Mouse (Mus musculus): Measurements from ENCODE around the gene Prr15.

Gene Prr15

DNA sequence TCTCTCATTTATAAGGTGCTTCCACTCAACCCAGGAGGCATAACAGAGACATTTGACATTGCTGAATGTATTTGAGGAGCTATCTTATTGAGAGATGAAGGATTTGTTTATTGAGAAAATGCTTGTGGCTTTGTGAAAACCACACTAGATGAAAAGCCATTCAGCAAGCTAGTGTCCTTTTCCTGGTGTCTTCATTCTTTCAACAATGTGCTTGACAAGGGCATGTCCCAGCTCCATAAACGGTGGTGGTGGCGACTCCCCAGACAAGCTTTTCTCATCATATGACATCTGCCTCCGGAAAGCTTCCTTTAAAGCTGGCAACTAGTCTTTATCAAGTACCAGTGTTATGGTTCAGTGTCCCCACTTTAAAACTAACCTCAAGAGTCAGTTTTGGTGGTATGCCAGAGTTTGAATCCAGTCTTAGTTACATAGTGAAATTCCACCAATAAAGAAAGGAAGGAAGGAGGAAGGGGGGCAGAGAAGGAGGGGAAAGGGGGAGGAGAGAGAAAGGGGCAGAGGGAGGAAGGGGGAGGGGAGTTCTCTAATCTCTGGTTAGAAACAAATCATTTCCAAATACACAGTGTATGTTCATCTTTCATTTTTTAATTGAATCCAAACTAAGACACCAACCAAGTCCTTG lies at the start of gene Prr15:
TSS of gene Prr15 (plus strand) at position 590 of the 640 bp plus-strand sequence.
- DNase-seq (ENCODE audit: low read depth), result no peak

DNA sequence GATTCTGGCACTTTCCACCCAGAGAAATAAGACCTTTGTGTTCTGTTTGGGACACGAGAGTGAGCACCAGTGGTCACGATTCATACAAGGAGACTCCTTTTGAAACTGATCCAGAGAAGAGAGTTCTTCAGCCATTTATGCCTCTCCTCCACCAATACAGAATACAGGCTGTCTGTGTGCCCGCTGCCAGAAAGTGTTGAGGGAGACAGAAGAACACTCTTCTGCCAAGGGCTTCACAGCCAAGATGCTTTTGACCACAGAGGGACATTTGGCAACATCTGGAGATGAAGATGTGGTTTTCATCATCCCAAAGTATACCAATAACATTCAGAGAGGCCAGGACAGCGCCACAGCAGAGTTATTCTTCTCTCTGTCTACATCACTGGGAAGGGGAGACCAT lies 48.4 kb upstream of the Prr15 start:
- DNase-seq (ENCODE audit: low read depth), result no peak

DNA sequence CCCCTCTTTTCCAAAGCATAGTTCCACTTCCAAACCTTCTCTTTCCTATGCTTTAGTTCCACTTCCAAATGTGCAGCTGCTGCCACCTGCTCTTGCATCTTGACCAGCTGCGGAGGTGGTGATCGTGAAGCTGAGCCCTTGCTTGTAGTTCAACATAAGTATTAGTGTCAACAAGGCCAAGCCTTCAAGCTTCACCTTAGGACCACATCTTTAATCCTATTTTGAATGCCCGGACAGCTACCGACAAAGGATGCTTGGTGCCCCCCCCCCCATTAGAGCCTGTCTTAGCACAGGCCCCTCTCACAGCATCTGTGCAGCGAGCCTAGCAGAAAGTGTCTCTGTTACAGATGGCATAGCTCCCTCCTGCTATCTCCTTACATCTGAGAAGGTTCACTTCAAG lies 47.8 kb upstream of the Prr15 start:
- no peak for DNase-seq (ENCODE audit: low read depth)

DNA sequence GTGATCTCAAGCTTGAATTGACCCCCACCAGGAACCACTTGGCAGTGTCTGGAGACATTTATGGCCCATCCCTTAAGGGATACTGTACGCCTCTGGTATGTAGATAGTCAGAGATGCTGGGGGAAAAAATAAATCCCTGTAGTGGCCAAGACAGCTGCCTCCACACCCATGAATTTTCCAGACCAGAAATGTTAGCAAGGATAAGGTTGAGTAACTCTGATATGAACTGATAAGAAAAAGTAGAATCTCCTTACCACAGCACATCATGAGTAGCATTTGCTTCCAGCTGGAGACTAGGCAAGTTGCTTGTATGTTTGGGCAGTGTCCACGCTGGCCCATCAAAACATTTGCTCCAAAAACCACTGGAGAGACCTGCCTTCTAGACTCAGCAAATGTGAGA lies 47.0 kb upstream of the Prr15 start:
- no peak for DNase-seq (ENCODE audit: low read depth)

DNA sequence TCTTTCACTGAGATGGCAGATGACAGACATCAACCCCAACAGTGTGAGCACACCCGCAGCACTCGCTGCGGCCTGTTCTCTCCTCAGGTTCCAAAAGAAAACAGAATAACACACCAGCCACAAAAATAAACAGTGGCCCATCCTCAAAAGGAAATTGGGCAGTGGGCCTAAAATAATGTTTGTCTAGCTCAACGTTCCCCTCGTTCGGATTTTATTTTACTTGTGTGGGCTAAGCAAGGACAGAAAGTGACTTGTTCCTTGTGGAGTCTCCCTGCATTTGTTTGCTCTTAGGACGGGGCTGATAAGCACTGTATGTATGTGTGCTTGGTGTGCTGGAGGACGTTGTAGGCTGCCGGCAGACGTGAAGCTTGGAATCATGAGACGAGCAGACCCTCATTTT lies 46.2 kb upstream of the Prr15 start:
- no peak for DNase-seq (ENCODE audit: low read depth)

DNA sequence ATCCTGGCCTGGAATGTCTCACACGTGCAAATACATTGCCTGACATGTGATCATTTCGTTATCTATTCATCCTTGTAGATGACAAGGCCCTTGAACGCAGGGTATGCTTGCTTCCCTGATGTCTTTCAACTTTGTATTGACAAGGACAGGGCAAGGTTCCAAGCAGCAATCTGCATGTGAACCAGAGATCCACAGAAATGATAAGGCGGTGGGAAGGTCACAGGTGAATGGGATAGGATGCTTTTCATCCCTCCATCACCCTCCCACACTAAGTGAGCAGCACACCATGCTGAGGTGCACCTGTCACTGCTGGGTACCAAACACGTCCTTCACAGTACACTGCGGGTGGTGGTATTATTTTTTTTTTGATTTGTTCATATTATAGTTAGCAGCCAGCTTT lies 45.4 kb upstream of the Prr15 start:
- no peak for DNase-seq (ENCODE audit: low read depth)

DNA sequence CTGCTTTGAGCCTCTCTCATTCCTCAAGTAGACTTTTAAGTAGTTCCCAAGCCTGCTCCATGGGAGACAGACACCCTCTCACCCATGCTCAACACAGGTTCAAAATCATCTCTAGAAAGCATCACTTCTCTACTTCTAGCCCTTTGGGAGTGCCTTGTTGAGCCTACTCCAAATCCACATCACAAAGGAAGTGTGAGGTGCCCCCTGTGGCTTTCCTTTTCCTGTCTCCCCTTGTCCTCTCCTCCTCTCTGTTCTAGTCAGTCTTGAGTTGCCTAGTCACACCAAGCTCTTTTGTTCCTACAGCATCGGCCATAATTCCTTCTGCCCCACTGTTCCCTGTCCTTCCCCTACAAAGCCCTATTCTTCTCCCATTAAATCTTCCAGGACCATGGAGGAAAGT lies 42.3 kb upstream of the Prr15 start:
- no peak for DNase-seq (ENCODE audit: low read depth)

DNA sequence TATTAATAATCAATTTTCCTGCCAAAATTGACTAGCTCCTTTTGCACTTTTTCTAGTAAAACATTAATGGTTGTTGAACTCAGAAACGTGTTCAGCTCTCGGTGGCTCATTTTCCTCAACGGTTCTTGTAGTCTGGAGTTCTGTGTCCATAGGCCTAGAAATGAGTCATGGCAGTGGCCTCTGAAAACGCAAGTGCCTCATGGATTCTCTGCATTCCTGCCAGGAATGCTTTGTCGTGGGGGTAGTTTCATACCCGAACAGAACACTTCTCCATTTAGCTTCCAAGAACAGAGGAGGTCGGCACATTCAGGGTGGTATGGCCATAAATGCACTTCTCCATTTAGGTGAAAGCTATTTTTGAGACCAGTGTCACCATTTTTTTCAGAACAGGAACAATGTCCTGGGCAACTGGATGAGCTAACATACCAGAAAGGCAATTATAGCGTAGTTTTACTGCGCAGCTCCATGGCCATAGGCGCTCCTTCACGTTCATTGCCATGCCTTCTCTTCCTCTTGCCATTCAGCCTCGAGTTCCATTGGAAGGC lies 41.4 kb upstream of the Prr15 start:
- DNase-seq (ENCODE audit: low read depth), result no peak

DNA sequence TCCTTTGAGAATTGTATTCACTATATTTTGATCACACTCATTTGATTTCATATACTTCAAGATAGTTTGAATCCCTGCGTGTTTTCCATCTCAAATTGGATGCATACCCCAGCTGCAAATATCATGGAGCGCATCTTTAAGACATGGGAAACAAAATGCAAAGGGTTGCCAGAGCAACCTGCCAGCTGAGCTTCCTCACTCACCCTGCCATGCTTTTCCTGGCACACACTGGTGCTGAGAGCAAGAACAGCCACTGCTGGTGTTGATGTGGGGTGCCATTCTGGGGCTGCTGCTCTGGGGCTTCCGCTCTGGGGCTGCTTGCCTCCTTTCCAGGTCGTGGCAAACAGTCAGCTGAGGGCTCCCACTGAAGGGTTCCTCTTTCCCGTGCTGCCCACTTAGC lies 38.8 kb upstream of the Prr15 start:
- no peak for DNase-seq (ENCODE audit: low read depth)

DNA sequence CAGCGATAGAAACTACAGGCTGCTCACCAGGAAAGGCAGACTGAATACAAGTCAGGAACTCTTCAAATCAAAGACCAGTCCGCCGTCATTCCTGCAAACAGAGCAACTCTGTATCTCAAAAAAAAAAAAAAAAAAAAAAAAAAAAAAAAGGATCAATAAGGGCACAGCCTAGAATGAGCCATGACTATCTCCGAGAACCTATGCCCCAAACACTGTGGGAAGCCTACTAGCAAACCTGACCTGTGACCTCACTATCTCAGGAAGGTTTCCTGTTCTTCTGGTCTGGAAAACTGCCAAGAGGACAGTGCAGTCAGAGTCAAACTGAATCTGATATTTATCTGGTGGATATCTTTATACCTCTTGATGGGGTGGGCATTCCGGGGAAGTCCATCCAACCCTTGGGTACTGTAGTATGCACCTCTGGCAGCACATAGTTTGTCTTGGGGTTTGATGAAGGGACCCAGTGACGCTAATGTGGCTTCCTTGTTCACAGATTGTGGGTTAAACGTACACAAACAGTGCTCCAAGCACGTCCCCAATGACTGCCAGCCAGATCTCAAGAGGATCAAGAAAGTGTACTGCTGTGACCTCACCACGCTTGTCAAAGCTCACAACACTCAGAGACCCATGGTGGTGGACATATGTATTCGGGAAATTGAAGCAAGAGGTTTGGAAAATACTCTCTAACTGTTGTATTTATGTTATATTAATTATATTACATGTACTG lies 35.7 kb upstream of the Prr15 start:
- no peak for DNase-seq (ENCODE audit: low read depth)

DNA sequence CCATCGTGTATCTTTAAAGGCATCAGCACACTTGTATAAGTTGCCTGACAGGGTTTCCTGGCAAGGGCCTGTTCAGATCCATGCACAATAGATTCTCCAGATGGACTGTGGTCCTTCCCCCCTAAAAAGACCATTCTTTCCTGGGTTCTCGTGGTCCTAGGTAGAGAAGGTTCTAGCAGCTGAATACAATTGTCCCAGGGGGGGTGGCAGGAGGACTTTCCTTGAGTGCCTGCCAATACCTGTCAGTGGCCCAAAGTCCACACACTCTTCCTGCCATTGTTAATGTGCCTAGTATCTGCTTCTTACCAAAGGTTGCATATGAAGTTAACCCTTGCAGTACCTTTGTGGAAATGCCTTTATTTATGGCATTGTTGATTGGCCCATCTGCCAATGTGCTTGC lies 28.4 kb upstream of the Prr15 start:
- DNase-seq (ENCODE audit: low read depth), result no peak

DNA sequence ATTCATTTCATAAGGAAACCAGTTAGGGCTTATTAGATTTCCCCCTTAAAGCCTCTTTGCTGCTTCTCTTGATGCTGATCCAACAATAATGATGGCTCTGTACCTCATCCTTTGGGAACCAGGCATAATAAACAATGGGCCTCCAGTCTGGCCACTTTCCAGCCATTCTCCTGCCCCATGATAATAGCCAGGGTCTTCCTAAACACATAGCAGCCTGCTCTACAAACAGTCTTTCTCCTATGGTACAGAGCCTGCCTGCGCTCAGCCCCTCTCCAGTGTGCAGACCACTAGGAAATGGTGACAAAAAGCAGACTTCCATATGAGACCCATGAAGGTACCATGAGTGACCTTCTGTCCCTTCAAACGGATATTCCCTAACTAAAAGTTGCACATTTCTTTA lies 26.2 kb upstream of the Prr15 start:
- no peak for DNase-seq (ENCODE audit: low read depth)

DNA sequence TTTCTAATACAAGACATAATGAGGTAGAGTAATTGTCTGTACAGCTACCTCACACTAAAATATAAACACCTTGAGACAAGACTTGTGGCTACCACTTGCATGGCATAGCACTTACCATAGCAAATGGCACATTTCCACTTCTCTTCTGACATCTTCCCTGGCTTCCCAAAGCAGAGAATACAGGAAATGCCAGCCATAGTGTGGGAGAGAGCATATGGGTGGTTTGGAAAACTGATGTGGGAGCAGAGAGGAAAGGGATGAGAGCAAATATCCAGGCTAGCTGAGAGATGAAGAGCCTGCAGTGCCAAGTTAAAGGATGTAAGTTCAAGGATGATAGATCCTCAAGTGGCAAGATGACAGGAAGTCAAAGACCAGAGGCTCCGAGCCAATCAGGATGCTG lies 19.9 kb upstream of the Prr15 start:
- no peak for DNase-seq (ENCODE audit: low read depth)

DNA sequence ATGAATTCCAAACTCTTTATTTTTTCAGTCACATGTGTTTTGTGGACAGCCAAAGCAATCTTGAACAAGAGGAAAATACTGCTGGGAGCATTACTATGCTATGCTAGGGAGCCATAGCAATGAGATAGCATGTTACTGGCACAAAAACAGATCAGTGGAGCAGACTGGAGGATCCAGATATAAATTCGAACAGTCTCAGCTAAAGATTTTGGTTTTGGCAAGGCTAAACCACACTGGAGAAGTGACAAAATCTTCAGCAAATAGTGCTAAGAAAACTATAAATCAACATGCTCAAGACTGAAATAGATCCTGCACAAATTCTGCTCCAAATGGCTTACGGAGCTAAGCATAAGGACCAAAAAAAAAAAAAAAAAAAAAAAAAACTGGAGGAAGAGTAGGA lies 12.6 kb upstream of the Prr15 start:
- no peak for DNase-seq (ENCODE audit: low read depth)

DNA sequence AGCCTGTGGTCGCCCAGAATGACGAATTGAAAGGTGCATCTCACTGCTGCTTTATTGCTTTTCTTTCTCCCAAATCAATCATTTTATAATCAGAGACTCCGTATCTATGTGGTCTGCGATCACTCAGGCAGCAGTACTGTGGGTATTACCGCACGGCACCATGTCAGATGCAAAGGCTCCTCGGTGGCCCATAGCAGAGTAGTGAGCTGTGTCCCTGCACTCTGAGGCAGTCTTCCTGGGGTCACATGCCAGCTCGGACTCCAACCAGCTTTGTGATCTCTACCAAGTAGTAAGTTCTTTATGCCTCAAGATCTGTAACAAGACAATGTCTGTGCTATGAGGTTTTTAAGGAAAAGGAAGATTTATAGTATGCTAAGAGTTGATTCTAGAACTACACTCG lies 7.0 kb upstream of the Prr15 start:
- DNase-seq (ENCODE audit: low read depth), result no peak

DNA sequence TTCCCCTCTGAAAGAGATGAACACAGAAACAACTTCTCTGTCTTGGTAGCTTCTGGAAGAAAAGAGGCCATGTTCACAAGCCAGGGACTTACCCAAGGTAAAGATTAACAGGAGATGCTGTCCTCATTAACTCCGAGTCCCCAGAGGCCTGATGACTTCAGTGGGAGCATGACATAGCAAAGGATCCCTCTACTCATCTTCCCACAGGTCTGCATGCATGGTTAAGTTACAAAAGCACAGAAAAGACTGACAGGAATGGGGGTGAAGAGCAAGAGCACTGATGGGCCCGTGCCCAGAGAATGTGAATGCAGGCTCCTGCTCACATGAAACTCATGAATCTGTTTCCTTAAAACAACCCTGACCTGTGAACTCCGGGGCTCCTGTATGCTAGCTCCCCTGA lies 6.4 kb upstream of the Prr15 start:
- DNase-seq (ENCODE audit: low read depth), result no peak

DNA sequence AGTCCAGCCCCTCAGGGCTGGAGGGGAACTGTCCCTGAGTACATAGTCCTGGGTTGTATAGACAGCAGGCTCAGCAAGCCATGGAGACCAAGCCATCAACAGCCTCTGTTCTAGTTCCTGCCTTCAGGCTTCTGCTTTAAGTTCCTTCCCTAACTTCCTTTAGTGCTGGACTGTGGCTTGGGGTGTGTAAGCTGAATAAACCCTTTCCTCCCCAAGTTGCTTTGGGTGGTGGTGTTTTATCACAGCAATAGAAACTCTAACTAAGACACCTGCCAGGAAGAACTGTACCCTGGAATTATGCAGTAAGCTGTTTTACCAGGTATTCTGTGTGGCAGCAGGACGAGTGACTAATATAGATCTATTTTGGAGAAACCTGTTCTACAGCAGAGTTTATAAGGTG lies 5.4 kb upstream of the Prr15 start:
- no peak for DNase-seq (ENCODE audit: low read depth)

DNA sequence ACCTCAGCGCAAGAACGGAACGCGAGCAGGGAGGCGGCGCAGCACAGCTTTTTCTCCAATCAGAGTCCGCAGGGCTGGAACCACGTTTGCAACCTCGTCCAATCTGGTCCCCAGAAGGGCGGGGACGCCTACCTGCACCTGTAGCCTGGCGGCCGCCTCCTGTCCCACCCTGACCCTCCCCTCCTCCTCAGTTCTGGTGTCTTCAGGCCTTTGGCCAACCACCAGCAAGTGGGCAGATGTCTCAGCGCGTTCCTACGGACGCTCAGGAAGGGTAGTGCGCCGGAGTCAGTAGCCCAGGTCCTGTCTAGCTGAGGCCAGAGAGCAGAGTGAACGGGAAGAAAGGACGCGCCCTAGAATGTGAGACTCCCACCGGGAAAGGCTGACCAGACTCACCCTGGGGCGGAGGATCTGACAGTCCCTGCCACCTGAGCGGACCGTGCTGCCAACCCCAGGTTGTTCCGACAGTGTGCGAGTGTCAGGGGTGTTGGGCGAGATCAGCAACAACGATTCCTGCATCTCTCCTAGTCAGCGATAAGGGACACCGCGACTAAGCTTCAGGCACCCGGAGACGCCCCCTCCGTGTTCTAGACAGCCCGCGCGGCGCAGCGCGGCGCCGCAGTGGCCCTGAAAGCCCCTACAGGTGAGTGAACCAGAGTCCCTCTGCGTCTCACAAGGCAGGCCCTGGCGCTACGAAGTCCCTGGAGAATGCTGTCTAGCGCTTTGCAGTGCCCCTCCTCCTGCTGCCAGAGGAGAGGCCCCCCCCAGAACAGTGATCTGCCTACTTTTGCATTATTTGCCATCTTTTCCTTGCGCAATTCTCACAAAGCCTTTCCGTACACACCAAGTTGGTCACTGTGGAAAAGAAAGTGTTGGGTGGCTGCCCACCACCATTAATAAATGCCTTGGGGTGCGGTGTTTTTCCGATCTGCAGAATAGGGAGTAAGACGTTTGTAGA lies 1.3 kb downstream of the Prr15 start:
- peak; percentile 5 for DNase-seq (ENCODE audit: low read depth)

DNA sequence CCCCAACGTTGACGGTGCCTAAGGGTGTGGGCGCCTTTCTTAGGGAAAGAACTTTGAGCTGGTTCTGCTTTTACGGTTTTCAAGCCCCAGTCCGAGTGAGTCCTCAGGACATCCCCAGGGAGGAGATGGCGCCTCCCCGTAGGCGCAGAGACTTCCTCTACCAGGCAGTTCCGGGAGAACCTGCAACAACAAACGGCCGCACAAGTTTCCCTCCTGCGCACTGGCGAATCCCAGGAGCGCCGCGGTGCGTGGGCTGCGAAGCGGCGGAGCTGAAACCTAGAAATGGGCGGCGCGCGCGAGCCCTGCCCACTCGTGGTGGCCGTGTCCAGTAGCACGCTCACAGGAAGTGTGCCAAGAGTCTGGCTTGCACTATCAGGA lies 2.0 kb downstream of the Prr15 start:
- no peak for DNase-seq (ENCODE audit: low read depth)

DNA sequence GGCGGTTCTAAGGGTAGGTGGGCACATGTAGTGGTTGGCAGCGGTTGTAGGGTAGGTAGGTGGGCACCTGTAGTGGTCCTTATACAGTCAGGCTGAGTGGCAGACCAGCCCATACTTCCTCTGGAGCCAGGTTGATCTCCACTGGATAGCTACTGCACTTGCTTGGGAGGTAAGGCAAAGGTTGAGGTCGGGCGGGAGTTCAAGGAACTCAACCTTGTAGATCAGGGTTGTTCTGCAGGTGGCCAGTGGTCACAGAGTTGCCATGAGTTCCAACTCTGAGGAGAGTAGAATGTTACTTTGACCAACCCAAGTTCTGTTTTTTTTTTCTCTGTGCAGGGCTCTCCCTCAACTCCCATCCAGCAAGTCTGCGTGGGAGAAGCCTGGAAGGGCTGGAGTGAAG lies 3.1 kb downstream of the Prr15 start:
- no peak for DNase-seq (ENCODE audit: low read depth)

DNA sequence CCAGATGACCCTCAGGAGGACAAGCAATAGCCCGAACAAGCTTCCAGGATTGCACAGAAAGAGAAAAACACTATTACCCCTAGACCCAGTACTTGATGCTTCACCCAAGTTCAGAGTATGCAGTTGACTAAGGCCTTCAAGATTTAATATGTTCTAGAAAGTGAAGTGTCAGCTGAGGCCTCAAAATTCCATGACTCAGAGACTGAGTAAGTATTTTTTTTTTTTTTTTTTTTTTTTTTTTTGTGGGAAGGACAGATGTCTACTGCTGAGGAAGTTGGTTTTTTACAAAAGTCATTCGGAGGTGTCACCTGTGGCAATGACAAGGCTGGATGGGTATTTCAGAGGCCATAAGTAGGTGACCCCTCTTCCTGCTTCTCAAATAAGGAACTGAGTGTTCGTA lies 4.0 kb downstream of the Prr15 start:
- no peak for DNase-seq (ENCODE audit: low read depth)

DNA sequence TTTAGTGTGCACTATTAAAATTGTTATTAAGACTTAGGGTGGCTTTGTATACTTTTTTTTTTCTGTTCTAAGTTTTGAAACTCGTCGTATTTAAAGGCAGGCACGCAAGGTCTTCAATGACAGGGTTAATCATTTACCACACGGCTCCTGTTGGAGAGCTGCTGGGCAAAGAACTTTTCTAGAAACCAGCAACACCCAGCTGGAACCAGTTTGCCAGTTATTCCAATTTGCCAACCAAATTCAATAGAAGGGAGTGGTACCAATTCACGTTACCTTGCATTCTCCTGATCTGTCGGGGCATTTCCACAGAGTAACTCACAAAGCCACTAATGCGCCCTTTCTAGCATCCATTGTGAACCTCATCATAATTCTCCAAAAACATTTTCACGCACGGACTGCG lies 4.5 kb downstream of the Prr15 start:
- no peak for DNase-seq (ENCODE audit: low read depth)

DNA sequence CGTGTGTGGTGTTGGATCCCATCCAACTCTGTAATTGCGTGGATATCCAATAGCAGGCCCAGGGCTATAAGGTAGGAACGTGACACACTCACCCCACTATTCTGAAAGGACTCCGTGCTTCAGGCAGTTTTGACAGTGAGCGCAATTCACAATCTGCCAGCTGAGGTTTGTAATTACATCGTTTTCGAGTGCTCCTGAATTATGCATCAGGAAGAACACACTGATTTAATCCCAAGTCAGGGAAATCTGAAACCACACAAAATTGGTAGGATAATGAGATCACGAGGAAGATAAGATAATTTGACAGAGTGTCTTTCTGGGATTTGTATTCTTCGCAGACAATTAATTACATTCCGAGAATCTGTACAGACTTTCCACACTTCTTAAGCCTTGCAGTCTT lies 6.1 kb downstream of the Prr15 start:
- no peak for DNase-seq (ENCODE audit: low read depth)

Measured in induced T-regulatory cell, adult 2 months (primary cell).